Mouse (Mus musculus): ENCODE results near the gene Hoxd8.

- TF ChIP-seq CTCF (IDR thresholded peaks at IDR 0.05; ENCODE audit: low read depth, low read length) (no peak), POLR2A (IDR thresholded peaks at IDR 0.05; ENCODE audit: extremely low read depth, insufficient read depth, low read length) (no peak)
These were observed 29.4 kb downstream of the Hoxd8 start for GRCm38 (mm10) chr2:74733765-74734164.

Measured in liver, adult 2 months (tissue).